Mouse (Mus musculus) MEL-GATA-1-ER (cell line): ENCODE data around the gene Eppin.

ENCODE experiments used
- DNase-seq: peaks from one replicate; pipeline ENCODE4 v3.0.0-alpha.2; 2012; ENCODE audit warnings: low read depth; ENCODE audit errors: extremely low read depth

Eppin gene

DNA sequence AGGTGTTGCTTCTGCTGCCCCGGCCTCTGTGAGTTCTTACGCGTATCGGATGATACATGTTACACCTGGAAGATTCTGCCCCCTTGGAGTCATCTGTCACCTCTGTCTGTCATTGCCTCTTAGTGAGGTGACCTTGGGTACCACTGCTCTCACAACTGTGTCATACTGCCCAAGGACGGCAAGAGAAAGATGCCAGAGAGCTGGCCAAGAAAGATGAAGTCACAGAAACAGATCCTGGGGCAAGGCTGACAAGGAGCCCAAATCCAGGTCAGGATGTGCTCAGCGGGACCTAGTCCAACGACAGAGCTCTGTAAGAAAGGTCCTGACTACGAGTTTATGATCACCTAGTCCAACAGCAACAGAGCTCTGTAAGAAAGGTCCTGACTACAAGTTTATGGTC lies 33.3 kb downstream of the Eppin start:
- no peak for DNase-seq

DNA sequence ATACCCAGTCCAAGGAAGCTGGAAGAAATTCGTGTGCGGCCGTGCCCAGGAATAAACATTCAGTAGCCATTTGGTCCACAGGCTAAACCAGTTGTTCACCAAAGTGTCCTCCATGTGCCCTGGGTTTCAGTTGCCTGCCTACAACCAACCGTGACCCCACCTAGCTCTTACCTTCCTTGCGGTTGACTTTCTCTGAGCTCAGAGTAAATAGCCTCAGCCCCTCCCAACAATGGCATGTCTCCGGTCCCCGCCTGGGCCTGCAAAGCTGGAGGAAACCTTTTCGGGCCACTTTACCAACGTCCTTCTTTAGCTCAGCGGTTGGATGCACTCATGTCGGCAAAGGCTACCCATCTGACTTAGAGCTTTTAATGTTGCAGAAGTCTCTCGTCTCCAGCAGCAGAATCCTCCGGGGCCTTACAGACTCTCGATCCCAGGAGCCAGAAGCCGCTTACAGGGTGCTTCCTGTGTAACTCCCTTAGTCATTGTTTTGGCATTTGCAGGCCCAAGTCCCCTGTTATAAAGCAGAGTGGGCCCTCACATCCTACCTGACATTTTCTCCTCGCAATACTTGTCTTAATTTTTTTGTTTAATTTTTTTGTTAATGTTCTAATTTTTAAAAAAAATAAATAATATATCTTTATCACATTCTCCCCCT lies 34.3 kb downstream of the Eppin start:
- DNase-seq = no peak

- DNase-seq = no peak
These were observed 35.0 kb downstream of the Eppin start for GRCm38 (mm10) chr2:164558426-164558825.

DNA sequence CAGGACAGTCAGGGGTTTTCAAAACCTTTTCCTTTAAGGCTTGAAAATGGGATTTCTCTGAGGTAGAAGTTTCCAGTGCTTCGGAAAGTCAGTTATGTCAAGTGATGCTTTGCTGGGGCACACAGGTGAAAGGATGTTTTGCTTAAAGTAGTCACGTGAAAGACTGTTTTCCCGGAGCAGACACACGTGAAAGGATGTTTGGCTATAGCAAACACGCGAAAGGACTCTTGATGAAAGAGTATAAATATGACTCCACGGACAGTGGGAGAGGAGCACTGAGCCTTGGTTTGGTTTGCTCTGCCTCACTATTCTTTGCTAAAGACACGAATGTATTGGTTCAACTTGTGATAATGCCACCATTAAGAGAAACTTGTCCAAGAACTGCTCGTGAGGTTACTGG lies 41.9 kb downstream of the Eppin start:
- DNase-seq = no peak

- DNase-seq = no peak
These were observed 42.5 kb downstream of the Eppin start for GRCm38 (mm10) chr2:164550895-164551269.

DNA sequence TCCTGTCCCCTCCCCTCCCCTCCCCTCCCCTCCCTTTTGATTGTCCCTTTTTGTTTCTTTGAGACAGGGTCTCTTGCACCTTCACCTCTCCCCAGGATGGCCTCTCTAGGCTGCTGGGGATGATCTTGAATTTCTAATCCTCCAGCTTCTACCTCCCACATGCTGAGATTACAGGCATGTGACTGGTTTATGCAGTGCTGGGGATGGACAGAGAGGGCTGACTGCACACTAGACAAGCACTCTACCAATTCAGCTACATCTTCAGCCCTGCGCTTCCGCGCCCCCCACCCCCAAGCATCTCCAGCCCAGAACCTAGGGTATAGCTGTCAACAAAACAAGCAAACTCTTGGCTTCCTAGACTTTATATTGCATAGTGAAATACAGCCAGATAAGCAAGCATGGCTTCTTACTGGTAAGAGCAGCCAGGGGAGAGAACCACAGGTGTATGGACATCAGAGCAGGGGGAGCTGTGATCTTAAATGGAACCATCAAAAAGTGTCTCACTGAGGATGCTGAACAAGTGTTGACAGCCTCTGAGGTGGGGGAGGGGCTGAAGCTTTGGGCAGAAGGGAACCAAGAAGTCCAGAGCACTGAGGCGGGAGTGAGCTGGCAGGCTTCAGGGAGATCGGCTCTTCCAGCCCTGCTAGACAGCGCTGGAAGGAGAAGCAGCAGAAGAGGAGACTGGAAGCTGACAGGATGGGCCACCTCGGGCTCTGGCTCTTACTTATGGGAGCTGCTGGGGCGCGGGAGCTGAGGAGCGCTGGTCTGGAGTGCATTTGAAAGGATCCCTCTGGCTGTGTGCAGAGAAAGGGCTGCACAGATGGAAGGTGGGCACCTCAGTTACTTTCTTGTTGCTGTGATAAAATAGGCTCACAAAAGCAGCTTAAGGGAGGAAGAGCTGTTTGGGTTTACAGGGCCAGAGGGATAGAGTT lies 43.2 kb downstream of the Eppin start:
- no peak for DNase-seq

DNA sequence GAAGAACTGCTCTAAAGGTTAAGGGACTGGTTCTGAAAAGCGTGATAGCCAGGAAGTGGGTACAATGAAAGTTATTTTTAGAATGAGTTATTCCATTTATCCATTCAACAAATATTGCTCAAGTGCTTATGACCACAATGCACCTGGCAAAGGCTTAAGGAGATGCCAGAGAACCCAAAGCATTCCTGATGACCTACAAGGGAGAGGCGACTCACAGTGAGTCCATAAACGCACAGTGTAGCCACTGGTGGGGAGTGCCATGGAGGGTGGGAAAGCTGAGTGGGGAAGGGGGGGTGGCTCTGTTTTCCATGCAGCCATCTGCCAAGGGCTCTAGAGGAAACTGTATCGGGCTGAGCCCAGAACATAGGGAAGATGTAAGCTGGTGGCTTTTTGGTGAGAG lies 44.1 kb downstream of the Eppin start:
- DNase-seq = no peak

DNA sequence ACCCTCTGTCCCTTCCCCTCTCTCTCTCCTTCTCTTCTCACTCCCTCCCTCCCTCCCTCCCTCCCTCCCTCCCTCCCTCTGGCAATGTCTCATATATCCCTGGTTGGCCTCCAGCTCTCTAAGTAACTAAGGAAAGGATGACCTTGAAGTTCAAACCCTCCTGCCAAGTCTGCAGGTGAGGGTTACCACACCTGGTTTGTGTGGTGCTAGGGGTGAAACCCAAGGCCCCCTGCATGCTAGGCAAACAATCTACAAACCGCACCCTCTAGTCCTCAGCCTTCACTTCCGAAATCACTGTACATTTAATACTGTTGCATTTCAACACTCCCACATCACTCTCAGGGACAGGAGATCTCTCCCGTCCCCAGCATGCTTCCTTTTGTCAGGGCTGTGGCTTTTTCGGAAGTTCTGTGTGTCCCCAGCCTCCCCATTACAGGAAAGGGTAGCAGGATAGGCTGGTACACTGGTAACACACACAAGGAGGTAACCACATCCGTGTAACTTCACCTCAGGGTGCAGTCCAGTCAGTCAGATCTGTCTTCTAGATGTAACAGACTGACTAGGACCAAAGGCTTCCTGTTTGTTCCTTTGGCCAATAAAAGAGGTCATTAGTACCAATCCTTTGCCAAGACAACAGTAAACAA lies 48.8 kb downstream of the Eppin start:
- no peak for DNase-seq

- DNase-seq = no peak
These were observed 49.6 kb downstream of the Eppin start for GRCm38 (mm10) chr2:164543745-164544144.

DNA sequence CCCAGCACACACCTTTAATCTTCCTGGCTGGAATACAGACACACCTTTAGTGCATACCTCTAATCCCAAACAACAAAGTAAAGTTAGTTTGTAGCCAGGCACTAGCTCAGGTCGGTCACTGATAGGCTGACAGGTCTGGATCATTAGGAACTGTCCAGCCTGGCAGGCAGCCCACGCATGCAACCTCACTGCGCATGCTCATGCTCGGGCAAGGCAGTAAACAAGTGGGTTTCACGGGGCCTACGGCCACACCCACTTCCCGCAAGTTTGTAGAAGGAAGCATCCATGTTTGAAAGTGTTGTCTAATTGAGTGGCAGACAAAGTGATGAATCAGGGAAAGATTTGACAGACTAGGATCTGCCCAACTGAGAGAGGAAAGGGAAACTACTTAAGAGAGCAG lies 50.8 kb downstream of the Eppin start:
- no peak for DNase-seq

GRCm38 (mm10) chr2:164542132-164542531 lies 51.3 kb downstream of the Eppin start:
- no peak for DNase-seq

DNA sequence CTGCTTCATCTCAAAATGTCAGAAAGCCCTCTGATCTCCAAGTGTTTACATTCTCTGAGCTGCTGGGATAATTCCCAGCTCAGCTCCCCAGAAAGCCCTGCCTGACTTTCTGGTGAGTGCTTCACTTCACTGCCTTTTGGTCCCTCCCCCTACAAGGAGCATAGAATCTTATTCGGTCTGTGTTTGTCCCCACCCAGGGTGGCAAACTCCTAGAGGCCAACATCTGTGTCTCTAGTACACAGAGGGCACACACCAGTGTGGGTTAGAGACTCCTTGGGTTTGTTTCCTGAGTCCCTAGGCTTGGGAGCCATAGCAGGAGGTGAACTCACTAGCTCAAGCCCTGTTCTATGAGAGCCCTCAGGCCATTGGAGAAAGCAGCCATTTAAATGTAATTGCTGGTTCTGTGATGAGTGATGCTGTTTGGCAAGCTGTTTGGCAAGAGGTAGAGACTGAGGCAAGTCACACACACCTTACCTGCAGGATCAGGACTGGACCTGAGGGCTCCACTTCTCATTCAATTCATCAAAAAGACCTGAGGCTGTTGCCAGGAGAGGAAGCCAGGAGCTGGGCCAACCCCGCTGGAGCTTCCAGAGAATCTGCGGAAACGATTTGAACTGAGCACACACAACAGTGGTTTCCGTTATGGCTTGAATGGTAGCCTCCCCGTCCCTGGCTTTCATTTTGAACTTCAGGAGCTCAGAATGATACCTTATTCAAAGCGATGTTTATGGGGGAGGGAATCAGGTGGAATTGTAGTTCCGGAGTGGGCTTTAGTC lies 52.6 kb downstream of the Eppin start:
- no peak for DNase-seq
